Mouse (Mus musculus): ENCODE results near the gene Krtap5-2.
A peak's percentile ranks its signal among the peaks of the same experiment; 100 is the strongest.

GRCm38 (mm10) chr7:142134206-142134995 lies 41.4 kb downstream of the Krtap5-2 start:
- TF ChIP-seq CTCF (IDR thresholded peaks at IDR 0.05; ENCODE audit: borderline replicate concordance, extremely low read depth, insufficient read depth, insufficient read length) (peak; percentile 57; the same call in 1 of the 2 replicates), POLR2A (IDR thresholded peaks at IDR 0.05; ENCODE audit: borderline replicate concordance, extremely low read depth, insufficient read depth, insufficient read length, poor library complexity, severe bottlenecking) (no peak)

All from brain, embryonic 14.5 days (tissue).